Mouse (Mus musculus) left cerebral cortex, postnatal 14 days (tissue): ENCODE measurements at regions not wholly inside any gene's neighbourhood (a gene's known extent, or its start where the extent isn't known, plus 50 kb on each side); places are given as distances from the start of the nearest gene placed in this dataset.

ENCODE experiments used
- DNase-seq, 2 experiments: peaks; one replicate each; pipeline ENCODE4 v3.0.0; 2021 to 2022; ENCODE audit warnings: low spot score in 2 of 2, mixed read lengths in 1 of 2
- intact Hi-C: fragments of 180-260 bp; cut with DNase I; formaldehyde crosslinking; loops from one replicate; pipeline ENCODE4 v1.15.1; 2025

GRCm38 (mm10) chr15:46836297-46836696 lies 6702.1 kb downstream of the 9330182O14Rik start:
- DNase-seq, result no peak
- intact Hi-C loops, result no loop called here

DNA sequence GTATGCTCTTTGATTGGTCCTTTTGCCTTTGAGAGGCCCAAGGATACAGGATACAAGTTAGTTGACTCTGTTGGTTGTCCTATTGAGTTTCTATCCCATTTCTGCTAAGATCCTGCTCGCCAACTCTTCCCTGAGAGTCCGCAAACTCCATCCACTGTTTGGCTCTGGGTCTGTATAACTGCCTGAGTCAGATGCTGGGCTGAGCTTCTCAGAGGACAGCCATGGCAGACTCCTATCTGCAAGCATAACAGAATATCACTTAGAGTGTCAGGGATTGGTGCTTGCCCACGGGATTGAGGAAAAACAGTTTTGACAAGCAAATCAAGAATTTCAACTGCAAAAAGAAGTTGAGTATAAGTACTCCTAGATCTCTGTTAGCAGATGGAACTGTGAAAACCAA lies 6703.9 kb downstream of the 9330182O14Rik start:
- peak in 1 of 2 experiments; percentile 11 for DNase-seq

DNA sequence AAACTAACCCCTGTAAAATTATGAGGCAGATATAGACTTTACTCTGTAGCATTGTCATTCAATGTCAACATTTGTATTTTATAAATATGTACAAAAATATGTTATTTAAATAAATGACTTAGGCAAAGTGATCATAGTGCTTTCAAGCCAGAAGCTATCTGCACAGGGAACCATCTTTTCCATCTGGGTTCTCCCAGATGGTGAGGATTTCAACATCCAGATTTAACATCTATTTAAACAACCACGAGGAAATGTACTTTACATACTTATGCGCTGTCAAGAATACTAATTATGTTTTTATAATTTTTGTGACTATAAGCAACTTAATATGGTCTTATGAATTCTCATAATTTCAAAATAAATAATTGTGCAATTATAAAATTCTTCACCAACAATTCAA lies 6715.4 kb downstream of the 9330182O14Rik start:
- peak; percentile 5 for DNase-seq
- intact Hi-C loops, result no loop called here

More for the DNA sequence above, 6703.9 kb downstream of the 9330182O14Rik start:
- intact Hi-C loops, result no loop called here
